Mouse (Mus musculus) left cerebral cortex, adult 2 months (tissue): ENCODE results near the gene Tnik. TPM values are rescaled to one million over a fixed set of nuclear protein-coding genes. Genes with fewer than 3 reads are reported as not detected.
A peak's percentile ranks its signal among the peaks of the same experiment; 100 is the strongest.

ENCODE experiments used
- DNase-seq, 2 experiments: peaks; one replicate each; pipeline ENCODE4 v3.0.0; 2021 to 2022; ENCODE audit warnings: low spot score in 2 of 2, mixed read lengths in 1 of 2; ENCODE audit errors: extremely low spot score in 1 of 2
- H3K27ac ChIP-seq: fragments of 200-600 bp; 2 replicates; pipeline ENCODE4 v1.8.1; 2022
- H3K4me3 ChIP-seq: fragments of 200-600 bp; 2 replicates; pipeline ENCODE4 v1.8.1; 2022
- CTCF ChIP-seq: fragments of 200-600 bp; IDR thresholded peaks from 2 replicates; pipeline ENCODE4 v1.8.1; 2022; ENCODE audit warnings: antibody characterized with exemption, mild to moderate bottlenecking, moderate library complexity
- intact Hi-C: fragments of 180-260 bp; cut with DNase I; formaldehyde crosslinking; loops from one replicate; pipeline ENCODE4 v1.15.1; 2025
- total RNA-seq, 2 experiments: library from RNA; stranded (reverse); gene quantifications; 2 replicates each; pipeline ENCODE4 v1.2.3; 2021

Tnik gene
- total RNA-seq, 2 experiments from 2014 or later = 205 to 221 TPM

DNA sequence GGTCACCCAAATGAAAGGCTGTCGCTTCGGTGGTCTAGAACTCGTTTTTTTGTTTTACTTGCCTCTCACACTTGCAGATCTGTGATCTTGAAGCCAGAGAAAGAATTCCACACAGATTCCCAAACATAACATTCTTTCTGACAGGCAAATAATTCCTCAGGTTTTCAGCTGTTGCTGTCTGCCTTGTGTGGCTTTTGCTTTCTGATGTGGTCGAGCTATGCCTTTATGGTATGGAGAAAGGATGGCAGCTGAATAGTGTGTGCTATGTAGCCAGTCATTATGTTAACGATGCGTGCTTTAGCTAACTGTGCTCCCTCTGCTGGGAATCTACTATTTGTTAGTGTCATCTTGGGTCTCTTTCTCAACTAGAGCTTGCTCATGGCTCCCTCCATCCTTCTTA is 158.8 kb downstream of the Tnik start:
- Histone ChIP-seq H3K27ac (no peak overlapping the region), H3K4me3 (no peak overlapping the region)
- TF ChIP-seq CTCF = no peak
- DNase-seq = no peak
- intact Hi-C loops = no loop called here

DNA sequence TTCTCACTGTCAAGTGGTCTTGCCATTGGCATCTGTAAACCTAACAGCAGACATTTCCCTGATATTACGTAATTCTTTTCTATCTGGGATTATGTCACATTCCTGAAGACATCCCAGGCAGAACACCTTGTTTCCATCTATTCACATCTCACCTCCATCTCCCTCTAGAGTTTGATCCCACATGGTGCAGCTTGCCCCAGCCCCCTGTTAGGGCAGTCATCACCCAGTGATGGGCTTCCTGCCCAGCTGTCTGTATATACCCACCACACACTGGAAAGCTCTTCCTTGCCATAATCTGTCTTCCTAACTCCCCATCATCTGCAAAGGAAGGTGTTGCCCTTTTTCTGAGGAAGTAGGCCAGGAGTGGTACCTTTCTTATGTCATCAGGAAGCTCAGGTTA is 159.2 kb downstream of the Tnik start:
- intact Hi-C loops = no loop called here
- peak; percentile 3; the same call in 1 of the 2 replicates for TF ChIP-seq CTCF
- Histone ChIP-seq H3K27ac (no peak overlapping the region), H3K4me3 (no peak overlapping the region)
- no peak for DNase-seq

DNA sequence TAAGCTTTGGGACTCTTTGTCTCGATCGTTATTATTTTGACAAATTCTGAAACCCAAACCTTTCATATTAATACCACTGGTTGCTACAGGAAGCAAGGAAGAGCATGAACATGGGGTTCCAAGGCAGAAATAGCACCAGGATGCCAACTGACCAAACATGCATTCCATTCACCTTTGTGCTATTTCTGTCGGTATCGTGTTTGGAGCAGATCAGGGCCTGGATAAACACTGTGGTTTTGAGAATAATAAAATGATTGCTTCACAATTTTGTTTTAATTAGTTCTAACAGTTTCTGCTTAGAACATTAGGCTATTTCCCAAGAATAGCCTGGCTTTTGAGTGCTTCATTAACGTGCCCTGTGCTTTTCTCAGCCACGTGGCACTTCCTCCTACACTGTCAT is 162.9 kb downstream of the Tnik start:
- no peak for DNase-seq
- Histone ChIP-seq H3K4me3 (no peak overlapping the region), H3K27ac (no peak overlapping the region)
- intact Hi-C loops = no loop called here
- TF ChIP-seq CTCF = no peak

DNA sequence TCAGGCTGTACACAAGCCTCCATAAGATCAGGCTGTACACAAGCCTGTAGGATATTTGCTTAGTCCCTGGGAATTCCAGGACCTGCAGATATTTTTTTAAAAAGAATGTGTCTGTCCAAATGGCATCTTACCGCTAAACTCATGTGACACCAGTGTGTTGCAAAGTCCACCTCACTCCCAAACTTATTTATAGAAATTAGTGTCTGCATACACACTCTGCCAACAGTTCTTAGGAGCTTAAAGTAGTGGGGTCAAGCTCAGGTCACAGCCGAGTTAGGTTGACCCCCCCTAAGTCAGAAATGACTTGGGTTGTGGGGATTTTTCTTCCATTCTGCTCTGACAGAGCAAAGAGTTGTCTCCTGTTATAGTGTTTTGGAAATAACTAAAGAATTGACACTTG is 168.4 kb downstream of the Tnik start:
- TF ChIP-seq CTCF = no peak
- DNase-seq = no peak
- intact Hi-C loops = no loop called here
- Histone ChIP-seq H3K27ac (no peak overlapping the region), H3K4me3 (no peak overlapping the region)

DNA sequence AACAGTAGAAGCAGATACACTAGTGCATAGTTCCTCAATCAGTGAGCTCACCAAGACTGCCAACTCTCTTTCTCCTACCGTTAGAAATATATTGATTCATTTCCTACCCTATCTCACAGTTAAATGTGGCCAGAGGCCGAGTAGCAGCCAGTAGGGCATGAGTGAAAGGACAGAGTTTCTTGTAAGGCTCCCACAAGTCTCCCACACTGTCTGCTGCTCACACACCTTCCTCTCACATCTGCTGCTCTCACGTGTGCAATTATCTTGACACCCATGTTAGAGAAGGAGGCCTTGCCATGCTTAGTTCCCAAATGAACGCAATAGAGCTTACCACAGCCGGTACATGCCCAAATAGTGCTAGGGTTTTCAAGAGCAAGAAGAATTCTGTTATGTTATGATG is 169.3 kb downstream of the Tnik start:
- Histone ChIP-seq H3K27ac (no peak overlapping the region), H3K4me3 (no peak overlapping the region)
- TF ChIP-seq CTCF = no peak
- intact Hi-C loops = no loop called here
- no peak for DNase-seq

DNA sequence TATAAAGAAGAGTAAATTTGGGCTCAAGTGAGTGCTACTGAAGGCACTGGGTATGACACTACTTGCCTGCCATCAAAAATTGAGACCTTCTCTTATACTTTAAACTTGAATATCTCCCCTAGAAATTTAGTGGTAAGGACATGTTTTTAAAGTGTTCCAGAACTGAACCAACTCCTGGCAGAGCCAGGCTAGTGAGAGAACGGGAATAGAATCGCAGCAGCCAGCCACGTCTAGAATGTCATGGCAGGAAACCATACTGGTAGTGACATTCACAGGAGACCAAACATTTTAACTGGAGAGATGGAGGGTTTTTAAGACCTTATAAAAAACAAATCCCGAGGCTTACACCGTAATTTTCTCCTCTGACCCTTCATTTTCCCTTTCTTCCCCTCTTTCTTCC is 172.5 kb downstream of the Tnik start:
- no peak overlapping the region for H3K4me3 ChIP-seq
- intact Hi-C loops = no loop called here
- no peak overlapping the region for H3K27ac ChIP-seq
- no peak for DNase-seq
- TF ChIP-seq CTCF = no peak

DNA sequence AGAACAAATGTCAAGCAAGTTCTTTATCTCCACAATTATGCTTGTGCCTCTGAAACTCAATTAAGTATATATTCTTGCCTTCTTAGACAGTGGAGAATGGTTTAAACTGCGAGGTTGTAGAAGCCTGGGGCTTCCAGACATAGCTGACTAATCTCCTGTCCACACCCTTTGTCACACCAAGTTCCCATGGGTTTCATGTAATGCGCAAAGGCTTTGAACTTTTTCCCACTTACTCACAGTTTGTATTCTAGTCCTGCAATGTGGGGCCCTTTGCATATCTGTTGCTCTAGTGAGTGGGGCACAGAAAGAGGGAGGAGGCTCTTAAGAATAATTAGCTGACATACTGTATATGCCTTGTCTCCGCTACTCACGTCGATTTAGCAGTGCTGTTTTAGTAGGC is 174.4 kb downstream of the Tnik start:
- TF ChIP-seq CTCF = no peak
- DNase-seq = no peak
- H3K4me3 ChIP-seq = no peak overlapping the region
- intact Hi-C loops = no loop called here
- no peak overlapping the region for H3K27ac ChIP-seq

DNA sequence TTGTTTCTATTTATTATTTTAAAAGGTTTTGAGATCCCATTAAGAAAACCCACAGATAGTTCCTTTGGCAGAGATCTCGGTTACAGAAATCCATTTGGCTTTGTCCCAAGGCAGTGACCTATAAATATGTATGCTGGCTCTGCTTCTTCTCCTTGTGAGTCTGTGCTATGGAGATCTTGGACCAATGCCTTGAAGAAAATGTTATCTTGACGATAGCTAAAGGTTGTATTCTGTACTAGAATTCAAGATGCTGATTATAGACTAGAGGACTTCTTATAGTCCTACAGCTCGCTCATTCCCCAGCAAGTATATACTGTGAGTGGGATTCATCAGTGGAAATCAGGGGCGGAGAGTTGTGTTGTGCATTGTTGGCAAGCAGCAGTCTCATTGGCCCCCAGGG is 178.5 kb downstream of the Tnik start:
- no peak for DNase-seq
- intact Hi-C loops = no loop called here
- no peak; the same call in 1 of the 2 replicates for TF ChIP-seq CTCF
- Histone ChIP-seq H3K27ac (no peak overlapping the region), H3K4me3 (no peak overlapping the region)

DNA sequence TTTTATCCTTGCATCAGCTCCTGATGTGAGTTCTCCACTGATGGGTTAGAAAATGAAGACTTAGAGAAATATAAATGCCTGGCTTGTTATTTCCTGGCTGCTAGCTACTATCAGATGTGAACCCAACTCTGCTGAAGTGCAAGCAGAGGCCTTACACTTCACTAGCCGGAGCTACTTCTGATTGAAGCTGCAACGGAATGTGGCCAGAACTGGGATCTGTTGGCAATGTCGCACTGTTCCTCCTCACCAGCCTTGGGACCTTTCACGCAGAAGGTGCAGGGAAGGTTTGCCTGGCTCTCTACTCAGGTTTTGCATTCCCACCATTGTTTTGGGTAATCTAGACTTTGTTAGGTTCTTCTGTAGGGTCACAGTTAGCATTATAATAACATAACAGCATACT is 179.1 kb downstream of the Tnik start:
- H3K4me3 ChIP-seq = no peak overlapping the region
- H3K27ac ChIP-seq = no peak overlapping the region
- no peak for DNase-seq
- TF ChIP-seq CTCF = no peak
- intact Hi-C loops = no loop called here

DNA sequence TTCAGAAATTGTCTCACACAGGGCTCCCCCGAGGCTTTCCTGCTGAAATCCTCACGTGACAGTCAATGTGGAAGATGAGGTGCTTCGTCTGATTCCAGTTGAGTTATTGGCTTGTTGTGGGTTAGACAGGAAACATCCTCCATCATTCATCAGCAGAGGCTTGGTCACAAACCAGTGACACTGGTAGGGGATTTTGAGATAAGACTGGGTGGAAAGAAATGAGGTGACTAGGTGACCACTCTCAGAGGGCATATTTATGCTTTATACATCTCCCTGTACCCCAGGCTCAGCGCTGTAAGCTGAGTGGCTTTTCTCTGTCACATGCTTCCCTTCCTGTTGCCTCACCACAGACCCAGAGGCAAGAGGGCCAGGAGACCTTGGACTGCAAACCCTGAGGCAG is 184.9 kb downstream of the Tnik start:
- no peak for TF ChIP-seq CTCF
- no peak for DNase-seq
- intact Hi-C loops = no loop called here
- no peak overlapping the region for H3K4me3 ChIP-seq
- H3K27ac ChIP-seq = no peak overlapping the region

DNA sequence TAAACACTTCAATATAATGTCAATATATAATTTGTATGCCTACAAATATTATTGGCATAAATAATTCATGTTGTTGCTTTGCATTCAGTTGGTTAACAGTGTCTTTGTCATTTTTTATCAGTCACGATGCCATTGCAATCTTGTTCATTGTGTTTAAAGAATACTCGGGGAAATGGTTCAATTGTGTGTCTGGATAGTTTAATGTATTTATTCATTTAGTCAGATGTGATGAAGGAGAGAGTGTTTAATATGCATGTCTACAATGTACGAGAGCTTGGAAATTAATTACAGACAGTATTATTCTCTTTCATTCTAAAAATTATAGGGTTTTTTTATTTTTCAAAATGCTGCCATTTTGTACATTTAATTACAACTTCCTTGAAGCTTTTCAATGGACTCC is 190.4 kb downstream of the Tnik start:
- intact Hi-C loops = no loop called here
- Histone ChIP-seq H3K27ac (no peak overlapping the region), H3K4me3 (no peak overlapping the region)
- no peak for DNase-seq
- TF ChIP-seq CTCF = no peak

DNA sequence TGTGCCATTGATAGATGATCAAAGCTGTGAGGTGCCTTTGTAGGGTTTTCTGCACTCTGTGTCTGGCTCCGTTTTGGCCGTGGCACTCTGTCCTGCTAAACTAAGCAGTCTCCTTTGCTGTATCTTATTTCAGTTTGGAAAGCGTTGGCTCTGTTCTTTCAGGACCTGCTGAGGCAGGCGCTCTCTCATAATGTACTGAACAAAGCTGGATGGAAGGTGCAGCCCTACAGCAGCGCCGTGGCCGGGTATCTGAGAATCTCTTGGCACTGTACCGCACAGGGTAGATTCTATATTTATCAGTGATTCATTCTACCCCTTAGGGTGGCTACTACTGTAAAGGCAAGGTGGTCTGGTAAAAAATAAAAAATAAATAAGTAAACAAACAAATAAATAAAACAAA is 193.8 kb downstream of the Tnik start:
- Histone ChIP-seq H3K4me3 (no peak overlapping the region), H3K27ac (no peak overlapping the region)
- no peak for DNase-seq
- TF ChIP-seq CTCF = no peak
- intact Hi-C loops = no loop called here

DNA sequence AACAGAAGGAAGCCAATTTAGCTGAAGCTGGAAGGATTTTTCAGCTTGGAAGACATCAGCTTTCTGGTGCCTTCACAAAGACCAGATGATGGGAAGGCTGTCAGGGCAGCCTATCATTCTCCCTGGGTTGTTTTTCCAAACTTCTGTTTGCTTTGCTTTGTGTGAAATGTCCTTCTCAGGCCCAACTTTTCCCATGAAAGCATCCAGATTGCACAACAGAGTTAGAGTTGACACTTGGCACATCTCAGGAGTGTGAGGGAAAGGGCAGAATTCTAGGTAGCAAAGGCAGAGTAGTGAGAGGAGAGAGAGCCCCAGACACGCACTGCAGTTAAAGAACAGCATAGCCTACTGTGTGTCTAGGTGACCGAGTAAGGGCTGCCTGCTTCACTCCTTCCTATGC is 194.5 kb downstream of the Tnik start:
- DNase-seq = no peak
- no peak for TF ChIP-seq CTCF
- no peak overlapping the region for H3K27ac ChIP-seq
- no peak overlapping the region for H3K4me3 ChIP-seq
- intact Hi-C loops = no loop called here

DNA sequence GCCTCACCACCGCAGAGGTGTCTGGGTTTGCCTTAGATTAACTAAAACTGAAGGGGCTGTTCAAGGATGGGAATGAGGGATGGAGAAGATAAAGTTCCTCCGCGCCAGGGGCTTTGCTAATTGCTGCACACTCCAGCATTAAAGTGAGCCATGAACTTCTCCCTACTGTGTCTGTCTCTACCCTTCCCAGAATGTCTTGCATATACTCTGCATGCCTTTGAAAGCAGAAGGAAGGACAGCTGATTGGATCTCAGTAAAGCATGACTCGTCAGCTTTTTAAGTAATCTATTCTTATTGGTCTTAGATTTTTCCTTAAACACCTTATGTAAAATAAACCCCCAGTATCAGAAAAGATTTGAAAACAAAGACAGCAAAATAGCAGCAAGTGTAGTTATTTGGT is 203.7 kb downstream of the Tnik start:
- intact Hi-C loops = no loop called here

More for the DNA sequence above, 203.7 kb downstream of the Tnik start:
- Histone ChIP-seq H3K27ac (0 out of 2 replicates have a peak overlapping the region, but pooled peaks have one; percentile 0), H3K4me3 (no peak overlapping the region)
- DNase-seq = no peak
- TF ChIP-seq CTCF = no peak
